Mouse (Mus musculus): ENCODE measurements around the gene Pkd1l2. TPM values are rescaled to one million over a fixed set of nuclear protein-coding genes. Genes with fewer than 3 reads are reported as not detected.

Pkd1l2 gene
- polyA plus RNA-seq, 1 experiment from 2014 or later = 0.07 TPM

GRCm38 (mm10) chr8:117094053-117094452 is 11.8 kb upstream of the Pkd1l2 start:
- no peak overlapping the region for H3K4me2 ChIP-seq (ENCODE audit: low read depth, low read length)
- no peak for ATAC-seq (ENCODE audit: low read depth)
- no peaks in the 10 kb centered on the region for H3K27me3 ChIP-seq (ENCODE audit: control insufficient read depth, insufficient read depth, low read length)
- H3K27ac ChIP-seq (ENCODE audit: low read depth, low read length) = no peak overlapping the region
- no peak overlapping the region for H3K4me3 ChIP-seq (ENCODE audit: low read depth, low read length)
- 60% methylated on average over 5 of the region's 5 CpGs for WGBS
- H3K9me3 ChIP-seq (ENCODE audit: control insufficient read depth, low read length) = no peaks in the 10 kb centered on the region
- 0 out of 2 replicates have a peak, but pooled peaks cover 4% of the 10 kb centered on the region for H3K4me1 ChIP-seq (ENCODE audit: control insufficient read depth, insufficient read depth, low read length)
- H3K9ac ChIP-seq (replicated peaks; ENCODE audit: low read depth, low read length) = no peak overlapping the region
- H3K36me3 ChIP-seq (ENCODE audit: control insufficient read depth, insufficient read depth, low read length) = no peaks in the 10 kb centered on the region

DNA sequence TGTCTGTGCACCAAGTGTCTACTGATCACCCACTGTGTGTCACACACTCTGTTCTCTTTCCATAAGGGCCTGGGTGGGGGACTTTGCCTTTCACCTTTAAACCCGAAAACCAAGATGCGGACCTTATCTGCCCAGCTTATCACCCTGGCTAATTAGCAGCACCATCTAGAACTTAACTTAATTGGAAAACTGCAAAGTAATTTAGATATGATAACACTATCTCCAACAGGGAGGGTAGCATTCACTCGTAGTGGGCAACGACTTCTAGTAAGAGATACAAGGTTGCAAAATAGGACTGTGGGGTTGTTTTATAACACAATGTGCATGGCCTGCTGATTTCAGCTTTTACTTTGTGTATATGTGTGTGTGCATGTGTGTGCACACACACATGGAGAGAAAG is 7.6 kb upstream of the Pkd1l2 start:
- Histone ChIP-seq H3K4me2 (ENCODE audit: low read depth, low read length) (no peak overlapping the region), H3K36me3 (ENCODE audit: control insufficient read depth, insufficient read depth, low read length) (no peaks in the 10 kb centered on the region), H3K9ac (replicated peaks; ENCODE audit: low read depth, low read length) (no peak overlapping the region), H3K27me3 (ENCODE audit: control insufficient read depth, insufficient read depth, low read length) (no peaks in the 10 kb centered on the region), H3K4me3 (ENCODE audit: low read depth, low read length) (no peak overlapping the region), H3K27ac (ENCODE audit: low read depth, low read length) (no peak overlapping the region), H3K4me1 (ENCODE audit: control insufficient read depth, insufficient read depth, low read length) (no peaks in the 10 kb centered on the region), H3K9me3 (ENCODE audit: control insufficient read depth, low read length) (no peaks in the 10 kb centered on the region)
- WGBS = 97% methylated on average over 4 of the region's 4 CpGs
- no peak for ATAC-seq (ENCODE audit: low read depth)

DNA sequence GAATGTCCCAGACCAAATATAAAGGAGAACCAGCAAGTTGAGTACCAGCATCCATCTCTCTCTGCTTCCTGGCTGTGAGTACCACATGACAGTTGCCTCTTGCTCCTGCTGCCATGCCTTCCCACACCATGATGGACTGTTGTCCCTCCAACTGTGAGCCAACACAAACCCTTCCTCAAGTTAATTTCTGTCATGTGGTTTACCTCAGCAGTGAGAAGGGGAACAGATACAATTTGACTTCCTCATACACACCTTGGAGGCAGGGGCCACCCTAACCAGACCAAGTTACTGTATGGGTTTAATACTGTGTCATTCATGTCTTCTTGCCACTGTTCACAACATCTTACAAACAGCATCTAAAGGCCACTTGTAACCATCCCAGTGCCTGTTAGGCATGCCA is 4.8 kb upstream of the Pkd1l2 start:
- H3K4me2 ChIP-seq (ENCODE audit: low read depth, low read length) = no peak overlapping the region
- ATAC-seq (ENCODE audit: low read depth) = no peak
- no peaks in the 10 kb centered on the region for H3K4me1 ChIP-seq (ENCODE audit: control insufficient read depth, insufficient read depth, low read length)
- no peak overlapping the region for H3K27ac ChIP-seq (ENCODE audit: low read depth, low read length)
- no peaks in the 10 kb centered on the region for H3K9me3 ChIP-seq (ENCODE audit: control insufficient read depth, low read length)
- no peaks in the 10 kb centered on the region for H3K36me3 ChIP-seq (ENCODE audit: control insufficient read depth, insufficient read depth, low read length)
- H3K4me3 ChIP-seq (ENCODE audit: low read depth, low read length) = no peak overlapping the region
- no peaks in the 10 kb centered on the region for H3K27me3 ChIP-seq (ENCODE audit: control insufficient read depth, insufficient read depth, low read length)
- no peak overlapping the region for H3K9ac ChIP-seq (replicated peaks; ENCODE audit: low read depth, low read length)

DNA sequence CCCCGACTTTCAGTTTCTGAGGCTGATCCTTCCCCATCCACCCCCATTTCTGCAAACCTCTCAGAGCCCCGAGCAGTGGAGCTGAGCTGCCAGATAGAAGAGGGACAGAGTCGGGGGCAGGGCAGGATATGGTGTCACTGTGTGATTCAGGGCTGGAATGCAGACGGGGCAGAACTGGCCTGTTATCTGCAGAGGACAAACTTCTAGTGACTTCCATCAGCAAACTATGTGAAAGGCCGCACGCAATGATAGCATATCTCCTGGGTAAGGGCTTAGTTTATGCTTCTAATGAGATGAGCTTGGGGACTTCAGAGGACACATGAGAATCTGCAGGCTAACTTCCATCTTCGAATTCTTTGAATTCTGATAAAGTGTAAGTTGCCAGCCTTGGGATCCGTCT is 3.3 kb upstream of the Pkd1l2 start:
- no peak overlapping the region for H3K9ac ChIP-seq (replicated peaks; ENCODE audit: low read depth, low read length)
- H3K36me3 ChIP-seq (ENCODE audit: control insufficient read depth, insufficient read depth, low read length) = no peaks in the 10 kb centered on the region
- H3K4me3 ChIP-seq (ENCODE audit: low read depth, low read length) = no peak overlapping the region
- H3K27me3 ChIP-seq (ENCODE audit: control insufficient read depth, insufficient read depth, low read length) = no peaks in the 10 kb centered on the region
- 72% methylated on average over 8 of the region's 8 CpGs for WGBS
- no peak overlapping the region for H3K27ac ChIP-seq (ENCODE audit: low read depth, low read length)
- H3K4me1 ChIP-seq (ENCODE audit: control insufficient read depth, insufficient read depth, low read length) = no peaks in the 10 kb centered on the region
- no peak overlapping the region for H3K4me2 ChIP-seq (ENCODE audit: low read depth, low read length)
- ATAC-seq (ENCODE audit: low read depth) = no peak
- no peaks in the 10 kb centered on the region for H3K9me3 ChIP-seq (ENCODE audit: control insufficient read depth, low read length)

- H3K9ac ChIP-seq (replicated peaks; ENCODE audit: low read depth, low read length) = no peak overlapping the region
- H3K27me3 ChIP-seq (ENCODE audit: control insufficient read depth, insufficient read depth, low read length) = no peaks in the 10 kb centered on the region
- no peak overlapping the region for H3K27ac ChIP-seq (ENCODE audit: low read depth, low read length)
- no peak for ATAC-seq (ENCODE audit: low read depth)
- no peaks in the 10 kb centered on the region for H3K36me3 ChIP-seq (ENCODE audit: control insufficient read depth, insufficient read depth, low read length)
- H3K9me3 ChIP-seq (ENCODE audit: control insufficient read depth, low read length) = no peaks in the 10 kb centered on the region
- H3K4me3 ChIP-seq (ENCODE audit: low read depth, low read length) = no peak overlapping the region
- H3K4me2 ChIP-seq (ENCODE audit: low read depth, low read length) = no peak overlapping the region
- no peaks in the 10 kb centered on the region for H3K4me1 ChIP-seq (ENCODE audit: control insufficient read depth, insufficient read depth, low read length)
- 79% methylated on average over 9 of the region's 9 CpGs for WGBS
Observed at GRCm38 (mm10) chr8:117082947-117083559, 804 bp upstream of the Pkd1l2 start.

DNA sequence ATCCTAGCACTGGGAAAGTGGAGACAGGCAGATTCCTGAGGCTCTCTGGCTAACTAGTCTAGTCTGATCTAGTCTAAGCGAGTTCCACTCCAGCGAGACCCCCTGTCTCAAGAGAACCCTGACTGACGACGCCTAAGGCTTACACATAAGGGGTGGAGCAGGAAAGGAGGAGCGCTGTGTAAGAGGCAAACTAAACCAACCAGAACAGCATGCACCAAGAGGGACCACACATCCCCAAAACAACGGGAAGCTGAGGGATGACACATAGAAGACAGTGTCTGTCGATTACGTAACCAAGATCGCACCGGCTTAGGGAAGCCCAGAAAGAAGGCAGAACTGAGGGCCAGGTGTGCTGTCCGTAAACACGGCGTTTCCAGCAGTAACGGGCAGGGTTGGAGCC is 2.6 kb downstream of the Pkd1l2 start:
- 87% methylated on average over 14 of the region's 14 CpGs for WGBS
- no peaks in the 10 kb centered on the region for H3K9me3 ChIP-seq (ENCODE audit: control insufficient read depth, low read length)
- no peak overlapping the region for H3K4me3 ChIP-seq (ENCODE audit: low read depth, low read length)
- H3K36me3 ChIP-seq (ENCODE audit: control insufficient read depth, insufficient read depth, low read length) = no peaks in the 10 kb centered on the region
- H3K4me2 ChIP-seq (ENCODE audit: low read depth, low read length) = no peak overlapping the region
- H3K27ac ChIP-seq (ENCODE audit: low read depth, low read length) = no peak overlapping the region
- no peak overlapping the region for H3K9ac ChIP-seq (replicated peaks; ENCODE audit: low read depth, low read length)
- ATAC-seq (ENCODE audit: low read depth) = no peak
- H3K4me1 ChIP-seq (ENCODE audit: control insufficient read depth, insufficient read depth, low read length) = no peaks in the 10 kb centered on the region
- H3K27me3 ChIP-seq (ENCODE audit: control insufficient read depth, insufficient read depth, low read length) = no peaks in the 10 kb centered on the region

DNA sequence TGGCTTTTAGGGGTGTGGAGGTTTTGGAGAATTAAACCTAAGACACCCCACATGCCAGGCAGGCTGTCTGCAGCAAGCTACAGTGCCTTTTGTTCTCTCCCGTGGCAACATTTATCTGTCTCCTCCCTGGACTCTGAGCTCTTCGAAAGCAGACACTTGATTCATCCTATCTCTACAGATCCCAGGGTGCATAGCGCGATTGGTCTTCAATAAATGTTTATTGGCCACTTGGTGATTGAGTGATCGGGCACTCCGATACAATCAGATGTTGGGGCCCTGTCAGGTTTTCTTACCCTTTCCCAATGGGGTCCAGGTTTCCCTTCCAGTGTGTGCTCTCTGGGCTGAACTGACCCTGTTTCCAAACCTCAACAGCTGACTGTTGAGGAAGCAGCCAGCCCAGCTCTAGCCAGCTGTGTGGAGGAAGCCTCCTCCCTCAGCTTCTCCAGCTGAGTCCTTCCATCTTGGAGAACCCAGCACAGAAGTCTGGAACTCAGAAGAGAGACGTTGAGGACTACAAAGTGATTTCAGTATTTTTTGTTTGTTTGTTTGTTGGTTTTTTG is 3.8 kb downstream of the Pkd1l2 start:
- Histone ChIP-seq H3K4me3 (ENCODE audit: low read depth, low read length) (no peak overlapping the region), H3K9ac (replicated peaks; ENCODE audit: low read depth, low read length) (no peak overlapping the region), H3K4me1 (ENCODE audit: control insufficient read depth, insufficient read depth, low read length) (no peaks in the 10 kb centered on the region), H3K4me2 (ENCODE audit: low read depth, low read length) (no peak overlapping the region), H3K27me3 (ENCODE audit: control insufficient read depth, insufficient read depth, low read length) (no peaks in the 10 kb centered on the region), H3K27ac (ENCODE audit: low read depth, low read length) (no peak overlapping the region), H3K36me3 (ENCODE audit: control insufficient read depth, insufficient read depth, low read length) (no peaks in the 10 kb centered on the region), H3K9me3 (ENCODE audit: control insufficient read depth, low read length) (no peaks in the 10 kb centered on the region)
- 76% methylated on average over 7 of the region's 7 CpGs for WGBS
- no peak for ATAC-seq (ENCODE audit: low read depth)

GRCm38 (mm10) chr8:117074350-117075182 is 7.7 kb downstream of the Pkd1l2 start:
- Histone ChIP-seq H3K36me3 (ENCODE audit: control insufficient read depth, insufficient read depth, low read length) (no peaks in the 10 kb centered on the region), H3K27ac (ENCODE audit: low read depth, low read length) (no peak overlapping the region), H3K4me1 (ENCODE audit: control insufficient read depth, insufficient read depth, low read length) (no peaks in the 10 kb centered on the region), H3K9me3 (ENCODE audit: control insufficient read depth, low read length) (no peaks in the 10 kb centered on the region), H3K9ac (replicated peaks; ENCODE audit: low read depth, low read length) (no peak overlapping the region), H3K27me3 (ENCODE audit: control insufficient read depth, insufficient read depth, low read length) (no peaks in the 10 kb centered on the region), H3K4me2 (ENCODE audit: low read depth, low read length) (no peak overlapping the region), H3K4me3 (ENCODE audit: low read depth, low read length) (no peak overlapping the region)
- 58% methylated on average over 10 of the region's 10 CpGs for WGBS
- ATAC-seq (ENCODE audit: low read depth) = no peak

- ATAC-seq (ENCODE audit: low read depth) = no peak
- Histone ChIP-seq H3K27ac (ENCODE audit: low read depth, low read length) (no peak overlapping the region), H3K27me3 (ENCODE audit: control insufficient read depth, insufficient read depth, low read length) (no peaks in the 10 kb centered on the region), H3K4me1 (ENCODE audit: control insufficient read depth, insufficient read depth, low read length) (no peaks in the 10 kb centered on the region), H3K9ac (replicated peaks; ENCODE audit: low read depth, low read length) (no peak overlapping the region), H3K36me3 (ENCODE audit: control insufficient read depth, insufficient read depth, low read length) (no peaks in the 10 kb centered on the region), H3K4me3 (ENCODE audit: low read depth, low read length) (no peak overlapping the region), H3K4me2 (ENCODE audit: low read depth, low read length) (no peak overlapping the region), H3K9me3 (ENCODE audit: control insufficient read depth, low read length) (no peaks in the 10 kb centered on the region)
- 91% methylated on average over 1 of the region's 1 CpGs for WGBS
Observed at GRCm38 (mm10) chr8:117069708-117070107, 12.5 kb downstream of the Pkd1l2 start.
